Mouse (Mus musculus): ENCODE data around the gene Sh3rf3. TPM values are rescaled to one million over a fixed set of nuclear protein-coding genes. Genes with fewer than 3 reads are reported as not detected.

Sh3rf3 gene
- polyA plus RNA-seq, 1 experiment from 2014 or later: 0.17 TPM

DNA sequence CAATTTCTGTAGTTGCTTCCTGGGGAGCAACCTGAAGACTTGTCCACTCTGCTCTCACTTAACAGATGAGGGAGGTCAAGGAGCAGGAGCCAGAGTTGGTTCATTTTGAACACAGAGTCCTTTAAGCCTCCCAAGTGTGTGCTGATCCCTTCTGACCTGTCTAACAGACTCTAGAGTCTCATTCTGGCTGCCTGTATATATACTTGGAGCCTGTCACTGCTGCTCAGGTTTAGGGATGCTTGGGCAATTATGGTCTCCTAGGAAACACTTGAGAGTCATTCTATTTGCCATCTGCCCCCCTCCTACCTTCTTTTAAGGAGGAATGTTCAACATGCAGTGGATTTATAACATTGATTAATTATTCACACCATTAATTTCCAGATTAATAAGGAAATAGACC lies 43.6 kb downstream of the Sh3rf3 start:
- no peak overlapping the region for H3K4me2 ChIP-seq (replicated peaks; ENCODE audit: low read depth)
- ATAC-seq: no peak

GRCm38 (mm10) chr10:58864735-58865134 lies 51.6 kb downstream of the Sh3rf3 start:
- no peaks in the 10 kb centered on the region for H3K9me3 ChIP-seq (ENCODE audit: control insufficient read depth)
- no peaks in the 10 kb centered on the region for H3K27me3 ChIP-seq (replicated peaks; ENCODE audit: control insufficient read depth, insufficient read depth, low read length)
- TF ChIP-seq CTCF (IDR thresholded peaks at IDR 0.05; ENCODE audit: low read depth): no peak
- no peaks in the 10 kb centered on the region for H3K36me3 ChIP-seq (ENCODE audit: control insufficient read depth, insufficient read depth)
- no peaks in the 10 kb centered on the region for H3K4me1 ChIP-seq (replicated peaks; ENCODE audit: control insufficient read depth, insufficient read depth, low read length)
- no peak overlapping the region for H3K9ac ChIP-seq (ENCODE audit: low read depth, low read length)
- H3K27ac ChIP-seq (ENCODE audit: low read depth, low read length): no peak overlapping the region
- no peak overlapping the region for H3K4me2 ChIP-seq (replicated peaks; ENCODE audit: low read depth)
- WGBS: 60% methylated on average over 2 of the region's 2 CpGs
- ATAC-seq: no peak
- H3K4me3 ChIP-seq (ENCODE audit: low read depth, low read length): no peak overlapping the region

More for the DNA sequence above, 43.6 kb downstream of the Sh3rf3 start:
- H3K27me3 ChIP-seq (replicated peaks; ENCODE audit: control insufficient read depth, insufficient read depth, low read length): no peaks in the 10 kb centered on the region
- no peaks in the 10 kb centered on the region for H3K4me1 ChIP-seq (replicated peaks; ENCODE audit: control insufficient read depth, insufficient read depth, low read length)
- no peaks in the 10 kb centered on the region for H3K36me3 ChIP-seq (ENCODE audit: control insufficient read depth, insufficient read depth)
- H3K27ac ChIP-seq (ENCODE audit: low read depth, low read length): no peak overlapping the region
- no peaks in the 10 kb centered on the region for H3K9me3 ChIP-seq (ENCODE audit: control insufficient read depth)
- no peak overlapping the region for H3K4me3 ChIP-seq (ENCODE audit: low read depth, low read length)
- H3K9ac ChIP-seq (ENCODE audit: low read depth, low read length): no peak overlapping the region
- no peak for TF ChIP-seq CTCF (IDR thresholded peaks at IDR 0.05; ENCODE audit: low read depth)

DNA sequence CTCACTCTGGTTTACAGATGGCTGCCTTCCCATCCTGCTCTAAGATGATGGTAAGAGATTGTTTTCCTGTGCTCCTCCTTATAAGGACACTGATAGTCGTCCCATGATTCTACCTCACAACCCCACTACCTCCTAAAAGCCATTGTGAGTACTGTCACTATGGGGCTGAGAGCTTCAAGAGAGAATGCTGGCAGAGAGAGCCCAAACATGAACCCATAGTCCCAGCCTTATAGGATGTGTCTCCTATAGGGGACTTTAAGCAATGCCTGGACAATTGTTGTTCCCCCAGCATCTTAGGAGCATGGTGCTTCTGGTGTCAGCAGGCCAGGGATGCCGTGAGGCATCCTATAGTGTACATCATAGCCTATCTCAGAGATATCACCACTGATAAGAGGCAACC lies 54.4 kb downstream of the Sh3rf3 start:
- Histone ChIP-seq H3K36me3 (ENCODE audit: control insufficient read depth, insufficient read depth) (no peaks in the 10 kb centered on the region), H3K27ac (ENCODE audit: low read depth, low read length) (no peak overlapping the region), H3K9me3 (ENCODE audit: control insufficient read depth) (no peaks in the 10 kb centered on the region), H3K4me2 (replicated peaks; ENCODE audit: low read depth) (no peak overlapping the region), H3K9ac (ENCODE audit: low read depth, low read length) (no peak overlapping the region), H3K27me3 (replicated peaks; ENCODE audit: control insufficient read depth, insufficient read depth, low read length) (no peaks in the 10 kb centered on the region), H3K4me3 (ENCODE audit: low read depth, low read length) (no peak overlapping the region), H3K4me1 (replicated peaks; ENCODE audit: control insufficient read depth, insufficient read depth, low read length) (no peaks in the 10 kb centered on the region)
- WGBS: 76% methylated on average over 2 of the region's 2 CpGs
- no peak for ATAC-seq
- TF ChIP-seq CTCF (IDR thresholded peaks at IDR 0.05; ENCODE audit: low read depth): no peak

DNA sequence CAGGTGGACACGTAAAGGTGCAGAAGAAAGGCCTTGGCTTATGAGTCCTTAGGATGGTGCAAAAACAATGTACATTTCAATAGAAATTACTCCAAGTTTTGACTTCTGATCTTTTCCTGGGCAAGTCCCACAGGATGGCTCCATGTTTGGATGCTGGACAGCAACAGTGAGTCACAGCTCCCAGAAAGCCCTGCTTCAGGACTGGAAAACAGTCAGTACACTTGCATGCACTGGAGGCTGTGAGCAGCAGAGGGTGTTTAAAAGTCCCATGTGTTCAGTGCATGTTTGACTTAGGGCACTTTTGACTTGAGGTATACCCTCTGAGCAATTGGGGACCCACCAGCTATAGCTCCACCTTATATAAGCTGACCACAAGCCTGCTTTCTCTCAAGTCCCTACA lies 56.7 kb downstream of the Sh3rf3 start:
- no peak overlapping the region for H3K27ac ChIP-seq (ENCODE audit: low read depth, low read length)
- no peak overlapping the region for H3K4me3 ChIP-seq (ENCODE audit: low read depth, low read length)
- H3K36me3 ChIP-seq (ENCODE audit: control insufficient read depth, insufficient read depth): no peaks in the 10 kb centered on the region
- TF ChIP-seq CTCF (IDR thresholded peaks at IDR 0.05; ENCODE audit: low read depth): no peak
- H3K4me1 ChIP-seq (replicated peaks; ENCODE audit: control insufficient read depth, insufficient read depth, low read length): no peaks in the 10 kb centered on the region
- WGBS: 82% methylated on average over 1 of the region's 1 CpGs
- no peaks in the 10 kb centered on the region for H3K27me3 ChIP-seq (replicated peaks; ENCODE audit: control insufficient read depth, insufficient read depth, low read length)
- ATAC-seq: no peak
- no peak overlapping the region for H3K4me2 ChIP-seq (replicated peaks; ENCODE audit: low read depth)
- H3K9me3 ChIP-seq (ENCODE audit: control insufficient read depth): no peaks in the 10 kb centered on the region
- H3K9ac ChIP-seq (ENCODE audit: low read depth, low read length): no peak overlapping the region

DNA sequence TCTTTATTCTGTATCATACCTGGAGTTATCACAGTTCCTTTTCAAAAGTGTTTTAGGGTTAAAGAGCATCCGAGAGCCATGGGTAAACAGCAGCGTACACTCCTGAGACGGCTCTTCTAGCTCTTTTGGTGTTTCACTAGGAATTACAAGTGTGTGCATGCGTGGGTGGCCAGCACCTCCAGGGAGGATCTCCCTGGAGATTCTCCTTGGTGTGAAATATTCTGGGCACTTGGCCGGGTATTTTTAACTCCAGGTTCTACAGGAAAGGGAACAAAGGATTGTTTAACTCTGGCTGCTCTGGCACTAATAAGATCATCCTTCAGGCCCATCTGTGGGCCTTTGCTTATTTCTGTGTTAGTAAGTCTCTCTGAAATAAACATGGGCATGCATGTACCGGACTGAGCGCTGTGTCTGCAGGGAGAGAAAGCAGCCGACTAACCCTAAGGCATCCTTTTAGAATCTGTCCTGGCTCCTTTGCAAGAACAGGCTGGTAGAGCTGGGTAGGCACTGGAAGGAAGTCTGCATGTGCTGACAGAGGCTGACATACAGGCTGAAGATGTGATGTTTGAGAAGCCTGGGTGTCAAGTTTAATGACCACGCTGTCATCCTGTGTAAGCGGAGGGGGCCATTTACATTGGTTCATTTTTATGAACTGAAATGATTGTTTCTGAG lies 58.1 kb downstream of the Sh3rf3 start:
- Histone ChIP-seq H3K9ac (ENCODE audit: low read depth, low read length) (no peak overlapping the region), H3K27me3 (replicated peaks; ENCODE audit: control insufficient read depth, insufficient read depth, low read length) (no peaks in the 10 kb centered on the region), H3K4me3 (ENCODE audit: low read depth, low read length) (no peak overlapping the region), H3K4me1 (replicated peaks; ENCODE audit: control insufficient read depth, insufficient read depth, low read length) (no peaks in the 10 kb centered on the region), H3K36me3 (ENCODE audit: control insufficient read depth, insufficient read depth) (no peaks in the 10 kb centered on the region), H3K4me2 (replicated peaks; ENCODE audit: low read depth) (no peak overlapping the region), H3K27ac (ENCODE audit: low read depth, low read length) (no peak overlapping the region), H3K9me3 (ENCODE audit: control insufficient read depth) (no peaks in the 10 kb centered on the region)
- ATAC-seq: no peak
- 68% methylated on average over 10 of the region's 10 CpGs for WGBS
- TF ChIP-seq CTCF (IDR thresholded peaks at IDR 0.05; ENCODE audit: low read depth): no peak

- Histone ChIP-seq H3K4me1 (replicated peaks; ENCODE audit: control insufficient read depth, insufficient read depth, low read length) (no peaks in the 10 kb centered on the region), H3K27me3 (replicated peaks; ENCODE audit: control insufficient read depth, insufficient read depth, low read length) (no peaks in the 10 kb centered on the region), H3K9me3 (ENCODE audit: control insufficient read depth) (no peaks in the 10 kb centered on the region), H3K9ac (ENCODE audit: low read depth, low read length) (no peak overlapping the region), H3K4me3 (ENCODE audit: low read depth, low read length) (no peak overlapping the region), H3K4me2 (replicated peaks; ENCODE audit: low read depth) (no peak overlapping the region), H3K36me3 (ENCODE audit: control insufficient read depth, insufficient read depth) (no peaks in the 10 kb centered on the region), H3K27ac (ENCODE audit: low read depth, low read length) (no peak overlapping the region)
- no peak for TF ChIP-seq CTCF (IDR thresholded peaks at IDR 0.05; ENCODE audit: low read depth)
- WGBS: 82% methylated on average over 7 of the region's 7 CpGs
- no peak for ATAC-seq
Measured at GRCm38 (mm10) chr10:58871821-58872577, 58.8 kb downstream of the Sh3rf3 start.

All from intestine, postnatal 0 days (tissue).